Mouse (Mus musculus): ENCODE results near the gene St5.

The St5 gene

DNA sequence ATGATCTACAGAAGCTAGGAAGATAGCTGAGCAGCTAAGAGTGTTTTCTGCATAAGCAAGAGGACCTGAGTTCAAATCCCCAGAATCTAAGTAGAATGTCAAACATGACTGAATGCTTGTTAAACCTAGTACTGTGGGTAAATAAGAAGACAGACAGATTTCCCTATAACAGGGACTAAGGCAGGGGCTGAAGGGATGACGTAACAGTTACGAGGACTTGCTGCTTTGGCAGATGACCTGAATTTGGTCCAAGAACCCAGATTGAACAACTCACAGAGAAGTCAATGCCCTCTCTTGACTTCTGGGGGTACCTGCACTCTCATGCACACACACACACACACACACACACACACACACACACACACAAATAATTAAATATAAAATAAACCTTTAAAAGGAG is 93.1 kb downstream of the St5 start:
- DNase-seq (ENCODE audit: low read depth, low spot score), result no peak

GRCm38 (mm10) chr7:109609565-109610345 is 93.7 kb downstream of the St5 start:
- DNase-seq (ENCODE audit: low read depth, low spot score), result no peak

DNA sequence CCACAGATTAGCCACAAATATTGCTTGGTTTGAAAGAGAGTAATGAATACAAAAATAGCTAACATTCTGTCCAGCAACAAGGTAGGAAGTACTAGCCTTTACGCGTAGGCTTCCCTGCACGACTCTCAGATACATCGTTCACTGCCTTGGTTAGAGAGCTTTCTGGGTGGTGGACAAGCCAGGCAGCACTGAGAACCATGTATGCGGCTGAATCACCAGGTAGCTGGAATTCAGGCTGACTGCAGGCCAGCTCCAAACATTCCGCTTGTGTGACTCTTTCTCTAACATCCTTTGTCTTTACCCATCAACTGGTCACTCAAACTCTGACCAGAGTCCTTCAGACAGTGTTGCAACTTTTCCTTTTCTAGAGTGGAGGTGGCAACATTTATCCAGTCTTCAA is 94.6 kb downstream of the St5 start:
- no peak for DNase-seq (ENCODE audit: low read depth, low spot score)

- DNase-seq (ENCODE audit: low read depth, low spot score), result no peak
Observed at GRCm38 (mm10) chr7:109606994-109607610, 96.3 kb downstream of the St5 start.

DNA sequence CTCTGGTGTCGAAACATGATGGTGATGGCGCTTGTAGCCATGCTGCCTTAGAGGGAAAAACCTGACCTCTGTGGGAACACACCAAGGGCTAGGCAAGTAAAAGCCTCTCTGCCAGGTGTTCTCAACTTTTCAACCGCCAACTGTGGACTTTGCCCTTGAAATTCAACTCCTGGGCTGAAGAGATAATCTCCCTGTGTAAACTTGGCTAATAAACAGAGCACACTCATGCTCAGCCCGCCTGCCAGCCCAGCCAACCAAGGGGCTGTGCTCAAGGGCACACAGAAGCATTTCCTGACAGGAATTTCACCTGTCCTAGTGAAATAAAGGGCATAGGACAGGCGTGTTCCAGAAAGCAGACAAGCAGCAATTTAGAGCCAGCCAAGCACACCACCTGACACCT is 100.8 kb downstream of the St5 start:
- no peak for DNase-seq (ENCODE audit: low read depth, low spot score)

DNA sequence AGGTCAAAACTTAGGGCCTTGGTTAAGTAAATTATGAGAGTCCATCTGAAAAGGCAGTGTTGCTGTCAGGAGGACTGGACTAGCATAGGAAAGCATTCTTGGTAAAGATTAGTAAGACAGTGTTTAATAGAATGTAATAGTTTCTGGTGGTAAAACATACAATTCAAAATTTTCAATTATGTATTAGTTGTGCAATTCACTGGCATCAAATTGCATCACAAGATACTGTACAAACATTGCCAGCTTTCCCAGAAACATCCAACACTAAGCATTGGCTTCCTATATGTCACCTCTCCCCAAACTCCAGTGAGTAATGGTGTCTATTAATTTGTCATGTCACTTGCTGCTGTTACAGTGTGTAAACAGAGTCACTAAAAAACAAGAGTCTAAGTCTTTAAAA is 101.4 kb downstream of the St5 start:
- no peak for DNase-seq (ENCODE audit: low read depth, low spot score)

GRCm38 (mm10) chr7:109600702-109601101 is 102.7 kb downstream of the St5 start:
- DNase-seq (ENCODE audit: low read depth, low spot score), result no peak

DNA sequence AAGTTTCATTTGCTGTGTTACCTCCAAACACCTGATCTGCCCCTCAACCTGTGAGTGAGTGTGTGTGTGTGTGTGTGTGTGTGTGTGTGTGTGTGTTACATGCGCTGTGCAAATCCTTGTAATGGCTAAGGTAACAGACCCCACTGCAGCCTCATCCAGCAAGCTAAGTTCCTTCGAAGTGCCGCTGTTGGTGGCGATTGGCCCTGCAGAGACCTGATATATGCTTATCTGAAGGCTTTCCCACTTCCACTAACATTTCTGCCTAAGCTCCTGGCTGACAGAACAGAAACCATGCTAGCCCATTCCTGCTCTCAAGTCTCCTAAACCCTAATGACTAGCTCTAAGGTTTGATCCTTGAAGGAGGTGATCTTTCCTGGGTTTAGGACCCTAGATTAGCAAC is 103.4 kb downstream of the St5 start:
- DNase-seq (ENCODE audit: low read depth, low spot score), result no peak

DNA sequence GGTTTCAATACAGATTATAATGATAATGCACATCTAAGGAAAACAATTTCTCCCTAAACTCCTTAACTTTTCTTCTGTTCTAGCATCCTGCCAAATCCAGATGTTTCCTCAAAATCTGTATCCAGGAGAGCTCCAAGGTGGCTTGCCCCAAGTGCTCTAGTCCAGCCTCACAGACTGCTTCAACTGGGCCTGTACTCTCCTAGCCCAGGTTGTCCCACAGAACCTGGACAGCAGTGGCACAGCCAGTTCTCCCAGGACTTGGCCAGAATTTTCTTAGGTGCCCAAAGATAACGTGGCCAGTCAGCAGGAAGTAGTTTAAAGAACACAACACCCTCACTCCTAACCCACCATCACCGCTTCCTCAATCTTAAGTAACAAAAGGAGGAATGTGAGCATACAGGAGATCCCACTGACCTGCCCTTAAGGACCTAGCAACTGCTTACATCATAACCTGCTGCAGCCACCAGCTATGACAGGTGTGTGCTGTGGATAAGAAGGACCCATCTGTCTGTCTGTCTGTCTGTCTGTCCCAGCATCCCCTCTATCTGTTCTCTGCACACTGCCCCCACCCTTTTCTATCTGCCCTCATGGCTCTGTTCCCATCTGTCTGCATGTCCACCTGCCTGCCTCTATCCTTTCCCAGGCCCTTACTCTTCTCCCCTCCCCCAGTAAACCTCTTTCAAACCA is 108.4 kb downstream of the St5 start:
- DNase-seq (ENCODE audit: low read depth, low spot score), result no peak

GRCm38 (mm10) chr7:109593992-109594391 is 109.4 kb downstream of the St5 start:
- DNase-seq (ENCODE audit: low read depth, low spot score), result no peak

GRCm38 (mm10) chr7:109592184-109592583 is 111.2 kb downstream of the St5 start:
- DNase-seq (ENCODE audit: low read depth, low spot score), result no peak

DNA sequence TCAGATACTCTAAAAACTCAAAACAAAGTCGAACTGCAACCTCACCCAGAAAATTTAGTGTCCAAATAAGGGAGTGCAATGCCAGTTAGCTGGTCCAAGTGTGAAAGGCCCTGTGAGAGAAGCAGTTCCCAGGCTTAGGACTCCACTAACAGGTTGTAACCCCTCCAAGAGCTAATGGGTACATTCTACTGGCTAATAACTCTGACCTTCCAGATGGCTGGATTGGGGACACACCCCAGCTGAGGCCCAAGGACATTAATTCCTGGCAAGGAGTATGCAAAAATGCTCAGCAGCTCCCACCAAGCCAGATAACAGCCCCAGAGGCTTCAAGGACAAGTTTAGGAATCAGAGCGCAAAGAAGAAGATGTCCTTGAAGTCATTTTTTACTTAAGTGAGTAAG is 112.8 kb downstream of the St5 start:
- no peak for DNase-seq (ENCODE audit: low read depth, low spot score)

GRCm38 (mm10) chr7:109588990-109589389 is 114.4 kb downstream of the St5 start:
- no peak for DNase-seq (ENCODE audit: low read depth, low spot score)

GRCm38 (mm10) chr7:109588145-109588544 is 115.3 kb downstream of the St5 start:
- no peak for DNase-seq (ENCODE audit: low read depth, low spot score)

- DNase-seq (ENCODE audit: low read depth, low spot score), result no peak
Observed at GRCm38 (mm10) chr7:109584467-109584866, 118.9 kb downstream of the St5 start.

DNA sequence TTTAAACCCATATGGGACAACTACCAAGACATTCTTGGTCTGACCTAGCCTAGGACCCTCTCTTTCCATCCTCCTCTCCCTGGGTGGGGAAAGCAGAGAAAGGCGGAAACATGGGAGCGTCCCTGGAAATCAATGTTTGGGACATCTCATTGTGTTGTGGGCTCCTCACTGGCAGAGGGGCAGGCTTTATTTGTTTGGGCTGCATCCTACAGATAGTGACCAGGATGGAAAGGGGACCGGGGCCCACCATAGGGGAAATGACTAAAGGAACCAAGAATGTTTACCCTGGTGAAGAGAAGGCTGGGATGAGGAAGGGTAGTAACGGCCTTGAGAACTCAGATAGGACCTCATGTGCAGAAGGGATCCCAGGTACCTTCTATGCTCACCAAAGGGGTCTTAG is 122.9 kb downstream of the St5 start:
- no peak for DNase-seq (ENCODE audit: low read depth, low spot score)

DNA sequence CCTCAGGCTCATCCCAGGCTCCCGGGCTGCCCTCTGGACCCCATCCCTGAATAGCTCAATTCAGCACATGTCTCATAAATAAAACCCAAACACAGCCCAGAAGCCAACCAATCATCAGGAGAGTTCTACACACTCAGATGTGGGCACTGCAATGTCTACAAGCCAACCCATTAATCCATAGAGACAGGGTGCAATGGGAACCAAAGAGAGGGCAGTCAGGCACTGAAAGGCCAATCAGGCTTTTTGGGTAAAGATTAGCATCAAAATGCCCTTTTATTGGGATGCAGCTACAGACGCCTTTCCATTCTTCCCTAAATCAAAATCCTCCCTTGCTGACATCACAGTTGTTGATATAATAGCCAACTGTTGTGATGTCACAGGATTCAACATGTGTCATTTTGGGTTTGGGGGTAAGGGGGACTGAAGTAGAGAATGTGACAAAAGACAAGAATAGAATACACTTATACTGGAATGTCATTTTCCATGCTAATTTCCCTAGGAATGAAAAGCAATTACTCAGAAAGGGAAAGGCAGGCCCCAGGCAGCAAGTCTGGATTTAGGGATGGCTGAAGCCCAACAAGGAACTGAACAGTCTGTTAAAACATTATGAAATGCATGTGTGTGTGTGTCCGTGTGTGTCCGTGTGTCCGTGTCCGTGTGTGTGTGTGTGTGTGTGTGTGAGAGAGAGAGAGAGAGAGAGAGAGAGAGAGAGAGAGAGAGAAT is 123.7 kb downstream of the St5 start:
- DNase-seq (ENCODE audit: low read depth, low spot score), result no peak

GRCm38 (mm10) chr7:109578880-109579584 is 124.4 kb downstream of the St5 start:
- DNase-seq (ENCODE audit: low read depth, low spot score), result peak; percentile 36

DNA sequence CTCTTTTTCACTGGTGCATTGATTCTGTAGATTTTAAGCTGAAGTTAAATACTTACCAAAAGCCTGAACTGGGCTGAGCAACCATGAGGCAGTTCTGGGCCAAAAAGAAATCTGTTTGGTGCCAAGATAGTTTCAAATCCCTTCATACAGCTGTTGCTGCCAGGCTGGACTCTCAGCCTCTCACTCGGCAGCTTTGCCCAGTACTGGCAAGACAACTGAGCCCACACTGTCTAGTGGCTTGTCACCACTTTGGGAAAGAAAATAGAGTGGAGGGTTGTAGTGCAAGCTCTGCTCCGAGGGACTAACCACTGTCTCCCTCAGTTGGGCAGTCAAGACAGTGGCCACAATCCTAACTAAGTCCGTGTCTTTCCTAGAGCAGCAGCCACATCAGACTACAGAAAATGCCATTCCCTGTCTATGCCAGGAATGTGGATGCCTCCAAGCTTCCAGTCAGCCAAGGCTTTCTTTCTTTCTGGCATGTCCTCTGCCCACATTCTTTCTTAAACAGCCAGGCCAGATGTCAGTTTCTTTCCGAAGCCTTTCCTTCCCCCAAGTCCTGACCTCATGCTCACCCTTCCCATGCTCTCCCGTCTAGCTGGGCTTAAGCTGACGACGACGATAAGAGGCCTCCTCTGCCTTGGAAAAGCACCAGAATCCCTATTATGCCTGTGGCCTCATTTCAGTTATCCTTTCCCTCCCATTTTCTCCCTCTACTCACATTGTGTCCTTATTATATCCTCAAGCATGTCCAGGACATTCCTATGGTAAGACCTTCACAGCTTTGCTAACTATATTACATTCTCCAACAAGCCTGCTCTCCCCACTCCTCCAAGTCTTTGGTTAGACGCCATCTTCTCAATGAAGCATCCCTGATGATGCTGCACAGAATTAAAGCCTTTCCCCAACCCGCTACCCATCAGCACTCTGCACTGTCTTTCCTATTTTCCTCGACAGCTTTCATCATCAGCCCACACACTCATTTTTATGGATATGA is 126.8 kb downstream of the St5 start:
- no peak for DNase-seq (ENCODE audit: low read depth, low spot score)

DNA sequence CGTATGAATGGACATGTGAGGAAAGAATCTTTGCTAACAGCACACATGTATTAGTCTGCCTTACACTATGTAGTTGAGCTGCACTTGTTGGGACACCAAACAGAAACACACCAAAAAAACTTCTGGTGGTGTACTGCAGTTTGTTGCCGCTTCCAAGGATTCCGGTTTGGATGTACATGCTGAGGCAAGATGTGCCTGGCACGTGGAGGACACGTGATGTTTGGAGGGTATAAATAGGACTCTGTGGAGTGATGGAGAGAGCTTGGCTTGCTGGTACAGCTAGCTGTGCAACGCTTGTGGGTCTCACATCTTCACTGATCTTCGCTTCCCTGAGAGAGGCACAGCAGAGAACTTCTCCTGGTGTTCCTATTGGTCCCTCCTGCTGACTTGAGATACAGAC is 129.2 kb downstream of the St5 start:
- DNase-seq (ENCODE audit: low read depth, low spot score), result no peak

Measured in telencephalon, adult 2 months (tissue).